Mouse (Mus musculus): ENCODE data around the gene Flcn.

DNA sequence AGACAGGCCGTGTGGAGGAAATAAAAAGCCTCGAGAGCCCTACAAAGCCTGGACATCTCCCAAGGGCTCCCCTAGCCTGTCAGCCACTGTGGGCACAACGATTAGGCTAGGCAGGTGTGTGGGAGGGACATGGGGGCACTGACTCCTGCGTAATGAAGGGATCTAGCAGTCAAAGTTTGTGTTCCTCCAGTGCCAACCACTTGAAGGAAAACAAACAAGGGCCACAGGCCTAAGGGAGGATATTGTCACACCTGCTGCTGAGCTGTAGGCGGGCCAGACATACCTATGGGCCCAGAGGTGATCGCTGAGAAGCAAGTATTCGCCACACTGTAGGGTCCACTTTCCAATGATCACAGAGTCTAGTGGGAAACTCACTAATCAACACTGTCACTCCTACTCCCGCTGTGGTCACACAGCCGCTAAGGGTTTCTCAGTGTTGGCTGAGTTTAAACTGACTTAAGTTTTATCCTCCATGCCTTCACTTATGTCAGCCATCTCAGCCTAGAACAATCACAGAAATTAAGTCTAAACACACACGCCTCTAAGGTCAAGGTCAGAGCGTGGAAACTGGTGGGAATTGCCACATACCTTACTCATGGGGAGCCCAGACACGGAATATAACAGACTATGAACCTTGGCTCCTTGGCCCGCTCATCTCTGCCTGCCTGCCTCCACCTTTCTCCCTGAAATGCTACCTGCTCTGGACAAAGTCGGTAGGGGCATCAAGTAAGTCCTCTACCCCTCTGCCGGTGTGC, 23.2 kb downstream of the Flcn start:
- no peak for TF ChIP-seq CTCF (IDR thresholded peaks at IDR 0.05; ENCODE audit: low read depth, low read length)
- no peak for TF ChIP-seq TAL1 (conservative IDR thresholded peaks at IDR 0.05; ENCODE audit: low read depth, low read length)
- TF ChIP-seq GATA2 (IDR thresholded peaks at IDR 0.05; ENCODE audit: borderline replicate concordance, low read depth, low read length), result no peak

All from G1E (cell line).